Mouse (Mus musculus) cortical plate, adult 2 months (tissue): ENCODE measurements around the gene Timp3.

Experiments used
- CTCF ChIP-seq: fragments of 200-500 bp; IDR thresholded peaks from 2 replicates; pipeline ENCODE4 v1.5.1; 2011; ENCODE audit warnings: mild to moderate bottlenecking, control low read depth, low read length; ENCODE audit not compliant: insufficient read depth; ENCODE audit errors: extremely low read depth
- POLR2A ChIP-seq: fragments of 200-500 bp; IDR thresholded peaks from 2 replicates; pipeline ENCODE4 v1.6.1; 2011; ENCODE audit warnings: mild to moderate bottlenecking, low read length, control low read depth; ENCODE audit not compliant: insufficient read depth; ENCODE audit errors: extremely low read depth

- no peak for TF ChIP-seq POLR2A
- no peak for TF ChIP-seq CTCF
These were observed 88.6 kb downstream of the Timp3 start for GRCm38 (mm10) chr10:86388803-86389202.
